Mouse (Mus musculus): ENCODE measurements at regions not wholly inside any gene's neighbourhood (a gene's known extent, or its start where the extent isn't known, plus 50 kb on each side); places are given as distances from the start of the nearest gene placed in this dataset.
A peak's percentile ranks its signal among the peaks of the same experiment; 100 is the strongest.
"Not testable (repeated sequence)": the region's sequence is repeated elsewhere in the genome, so short reads cannot be mapped to it uniquely, and the experiment has no call there.

DNA sequence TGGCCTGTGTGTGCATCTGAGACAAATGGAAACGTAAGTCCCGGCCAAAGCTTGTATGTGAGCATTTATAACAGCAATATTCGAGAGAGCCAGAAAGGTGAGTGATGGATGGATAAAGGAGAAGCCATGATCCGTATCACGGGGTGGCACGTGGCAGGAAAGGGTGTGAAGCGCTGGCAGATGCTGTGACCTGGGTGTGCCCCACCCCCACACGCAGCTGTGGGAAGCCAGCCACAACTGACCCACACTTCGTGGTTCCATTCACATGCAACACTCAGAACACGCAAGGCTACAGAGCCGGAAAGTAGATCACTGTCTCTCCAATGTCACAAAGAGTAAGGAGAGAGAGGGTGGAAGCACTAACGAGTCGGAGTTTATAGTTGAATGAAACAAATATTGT, 104.3 kb downstream of the Eif4e start:
- 74% methylated on average over 13 of the region's 13 CpGs for WGBS
- no peak overlapping the region for H3K27ac ChIP-seq (ENCODE audit: insufficient read depth, low read depth, low read length)
- no peaks in the 10 kb centered on the region for H3K27me3 ChIP-seq (replicated peaks; ENCODE audit: control insufficient read depth, insufficient read depth, low read length)
- no peaks in the 10 kb centered on the region for H3K36me3 ChIP-seq (ENCODE audit: control insufficient read depth, insufficient read depth, low read length)
- TF ChIP-seq POLR2A (IDR thresholded peaks at IDR 0.05; ENCODE audit: low read depth, low read length): no peak
- TF ChIP-seq CTCF (conservative IDR thresholded peaks at IDR 0.05; ENCODE audit: insufficient read depth, insufficient read length, low read depth, low read length): no peak
- H3K4me3 ChIP-seq (ENCODE audit: insufficient read depth, low read depth, low read length): no peak overlapping the region
- H3K4me1 ChIP-seq (ENCODE audit: control insufficient read depth, insufficient read depth, low read length): no peaks in the 10 kb centered on the region
- DNase-seq: no peak

DNA sequence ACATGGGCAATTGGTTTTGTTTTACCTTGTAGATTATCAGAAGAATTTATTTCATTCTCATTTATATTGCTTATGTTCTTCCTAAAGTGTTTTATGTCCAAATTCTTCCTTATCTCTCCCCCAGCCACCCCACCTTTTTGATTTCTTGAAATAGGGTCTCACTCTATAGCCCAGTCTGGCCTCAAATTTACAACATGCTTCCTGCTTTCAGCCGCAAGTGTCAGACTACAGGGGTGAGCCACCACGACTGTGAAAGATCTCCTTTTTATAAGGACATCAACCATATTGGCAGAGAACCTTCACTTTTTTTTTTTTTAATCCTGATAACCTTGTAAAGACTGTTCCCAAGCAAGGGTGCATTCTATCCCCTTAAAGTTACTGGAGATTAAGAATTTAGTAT, 106.1 kb downstream of the Eif4e start:
- H3K27ac ChIP-seq (ENCODE audit: insufficient read depth, low read depth, low read length): no peak overlapping the region
- no peak overlapping the region for H3K4me3 ChIP-seq (ENCODE audit: insufficient read depth, low read depth, low read length)
- DNase-seq: no peak
- H3K36me3 ChIP-seq (ENCODE audit: control insufficient read depth, insufficient read depth, low read length): no peaks in the 10 kb centered on the region
- H3K4me1 ChIP-seq (ENCODE audit: control insufficient read depth, insufficient read depth, low read length): no peaks in the 10 kb centered on the region
- WGBS: 31% methylated on average over 2 of the region's 2 CpGs
- H3K27me3 ChIP-seq (replicated peaks; ENCODE audit: control insufficient read depth, insufficient read depth, low read length): no peaks in the 10 kb centered on the region
- TF ChIP-seq CTCF (conservative IDR thresholded peaks at IDR 0.05; ENCODE audit: insufficient read depth, insufficient read length, low read depth, low read length) (no peak), POLR2A (IDR thresholded peaks at IDR 0.05; ENCODE audit: low read depth, low read length) (no peak)

- peak; percentile 36 for DNase-seq
- H3K4me1 ChIP-seq (ENCODE audit: control insufficient read depth, insufficient read depth, low read length): no peaks in the 10 kb centered on the region
- no peak overlapping the region for H3K27ac ChIP-seq (ENCODE audit: insufficient read depth, low read depth, low read length)
- no peak for TF ChIP-seq POLR2A (IDR thresholded peaks at IDR 0.05; ENCODE audit: low read depth, low read length)
- TF ChIP-seq CTCF (conservative IDR thresholded peaks at IDR 0.05; ENCODE audit: insufficient read depth, insufficient read length, low read depth, low read length): peak; percentile 79
- H3K36me3 ChIP-seq (ENCODE audit: control insufficient read depth, insufficient read depth, low read length): no peaks in the 10 kb centered on the region
- no peak overlapping the region for H3K4me3 ChIP-seq (ENCODE audit: insufficient read depth, low read depth, low read length)
- H3K27me3 ChIP-seq (replicated peaks; ENCODE audit: control insufficient read depth, insufficient read depth, low read length): no peaks in the 10 kb centered on the region
- WGBS: 97% methylated on average over 1 of the region's 1 CpGs
Measured at GRCm38 (mm10) chr3:138642026-138642425, 100.0 kb upstream of the Tspan5 start.

DNA sequence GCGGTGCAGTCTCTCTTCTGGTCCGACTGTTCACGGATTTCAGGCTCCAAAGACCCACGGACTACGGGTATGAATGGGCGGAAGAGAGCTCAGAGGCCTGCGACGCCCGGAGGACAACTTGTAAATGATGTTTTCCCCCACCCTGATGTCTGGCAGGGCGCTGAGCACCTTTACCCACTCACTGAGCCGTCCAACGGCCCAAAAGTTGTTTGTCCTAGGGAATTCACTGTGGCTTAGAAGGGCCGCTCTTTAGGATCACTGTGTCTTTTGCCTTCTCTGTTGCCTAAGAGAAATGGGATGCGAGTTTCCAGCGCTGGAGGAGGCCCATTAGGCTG, 98.1 kb upstream of the Tspan5 start:
- 42% methylated on average over 15 of the region's 15 CpGs for WGBS
- Histone ChIP-seq H3K4me3 (ENCODE audit: insufficient read depth, low read depth, low read length) (no peak overlapping the region), H3K27me3 (replicated peaks; ENCODE audit: control insufficient read depth, insufficient read depth, low read length) (no peaks in the 10 kb centered on the region), H3K4me1 (ENCODE audit: control insufficient read depth, insufficient read depth, low read length) (no peaks in the 10 kb centered on the region), H3K36me3 (ENCODE audit: control insufficient read depth, insufficient read depth, low read length) (no peaks in the 10 kb centered on the region), H3K27ac (ENCODE audit: insufficient read depth, low read depth, low read length) (no peak overlapping the region)
- no peak for DNase-seq
- TF ChIP-seq CTCF (conservative IDR thresholded peaks at IDR 0.05; ENCODE audit: insufficient read depth, insufficient read length, low read depth, low read length): no peak
- TF ChIP-seq POLR2A (IDR thresholded peaks at IDR 0.05; ENCODE audit: low read depth, low read length): no peak

- DNase-seq: peak; percentile 3
- no peaks in the 10 kb centered on the region for H3K4me1 ChIP-seq (ENCODE audit: control insufficient read depth, insufficient read depth, low read length)
- 14% methylated on average over 19 of the region's 19 CpGs for WGBS
- no peaks in the 10 kb centered on the region for H3K27me3 ChIP-seq (replicated peaks; ENCODE audit: control insufficient read depth, insufficient read depth, low read length)
- H3K4me3 ChIP-seq (ENCODE audit: insufficient read depth, low read depth, low read length): no peak overlapping the region
- TF ChIP-seq POLR2A (IDR thresholded peaks at IDR 0.05; ENCODE audit: low read depth, low read length): no peak
- TF ChIP-seq CTCF (conservative IDR thresholded peaks at IDR 0.05; ENCODE audit: insufficient read depth, insufficient read length, low read depth, low read length): no peak
- no peak overlapping the region for H3K27ac ChIP-seq (ENCODE audit: insufficient read depth, low read depth, low read length)
- H3K36me3 ChIP-seq (ENCODE audit: control insufficient read depth, insufficient read depth, low read length): no peaks in the 10 kb centered on the region
Measured at GRCm38 (mm10) chr3:138644286-138644951, 97.6 kb upstream of the Tspan5 start.

GRCm38 (mm10) chr3:138645320-138645719, 96.7 kb upstream of the Tspan5 start:
- TF ChIP-seq CTCF (conservative IDR thresholded peaks at IDR 0.05; ENCODE audit: insufficient read depth, insufficient read length, low read depth, low read length) (no peak), POLR2A (IDR thresholded peaks at IDR 0.05; ENCODE audit: low read depth, low read length) (no peak)
- H3K4me3 ChIP-seq (ENCODE audit: insufficient read depth, low read depth, low read length): no peak overlapping the region
- no peaks in the 10 kb centered on the region for H3K4me1 ChIP-seq (ENCODE audit: control insufficient read depth, insufficient read depth, low read length)
- no peaks in the 10 kb centered on the region for H3K27me3 ChIP-seq (replicated peaks; ENCODE audit: control insufficient read depth, insufficient read depth, low read length)
- DNase-seq: peak; percentile 5
- H3K36me3 ChIP-seq (ENCODE audit: control insufficient read depth, insufficient read depth, low read length): no peaks in the 10 kb centered on the region
- 33% methylated on average over 3 of the region's 3 CpGs for WGBS
- H3K27ac ChIP-seq (ENCODE audit: insufficient read depth, low read depth, low read length): no peak overlapping the region

- Histone ChIP-seq H3K4me1 (ENCODE audit: control insufficient read depth, insufficient read depth, low read length) (no peaks in the 10 kb centered on the region), H3K27me3 (replicated peaks; ENCODE audit: control insufficient read depth, insufficient read depth, low read length) (no peaks in the 10 kb centered on the region), H3K36me3 (ENCODE audit: control insufficient read depth, insufficient read depth, low read length) (no peaks in the 10 kb centered on the region), H3K4me3 (ENCODE audit: insufficient read depth, low read depth, low read length) (no peak overlapping the region), H3K27ac (ENCODE audit: insufficient read depth, low read depth, low read length) (no peak overlapping the region)
- DNase-seq: no peak
- 91% methylated on average over 6 of the region's 6 CpGs for WGBS
- no peak for TF ChIP-seq POLR2A (IDR thresholded peaks at IDR 0.05; ENCODE audit: low read depth, low read length)
- TF ChIP-seq CTCF (conservative IDR thresholded peaks at IDR 0.05; ENCODE audit: insufficient read depth, insufficient read length, low read depth, low read length): no peak
Measured at GRCm38 (mm10) chr3:138649699-138650098, 92.3 kb upstream of the Tspan5 start.

- 92% methylated on average over 4 of the region's 4 CpGs for WGBS
- H3K4me1 ChIP-seq (ENCODE audit: control insufficient read depth, insufficient read depth, low read length); H3K4me3 ChIP-seq (ENCODE audit: insufficient read depth, low read depth, low read length); H3K27me3 ChIP-seq (replicated peaks; ENCODE audit: control insufficient read depth, insufficient read depth, low read length); DNase-seq; H3K36me3 ChIP-seq (ENCODE audit: control insufficient read depth, insufficient read depth, low read length); H3K27ac ChIP-seq (ENCODE audit: insufficient read depth, low read depth, low read length): not testable (repeated sequence)
Measured at GRCm38 (mm10) chr3:138650671-138651070, 91.3 kb upstream of the Tspan5 start.
